Mouse (Mus musculus): ENCODE measurements around the gene Zfp808. TPM values are rescaled to one million over a fixed set of nuclear protein-coding genes. Genes with fewer than 3 reads are reported as not detected.
"Not testable (repeated sequence)": the region's sequence is repeated elsewhere in the genome, so short reads cannot be mapped to it uniquely, and the experiment has no call there.

The Zfp808 gene
- polyA plus RNA-seq (2014; fragmentation: Nextera tagmentation; extraction: Ambion mirVana): 14.3 and 16.1 TPM in 2 replicates

DNA sequence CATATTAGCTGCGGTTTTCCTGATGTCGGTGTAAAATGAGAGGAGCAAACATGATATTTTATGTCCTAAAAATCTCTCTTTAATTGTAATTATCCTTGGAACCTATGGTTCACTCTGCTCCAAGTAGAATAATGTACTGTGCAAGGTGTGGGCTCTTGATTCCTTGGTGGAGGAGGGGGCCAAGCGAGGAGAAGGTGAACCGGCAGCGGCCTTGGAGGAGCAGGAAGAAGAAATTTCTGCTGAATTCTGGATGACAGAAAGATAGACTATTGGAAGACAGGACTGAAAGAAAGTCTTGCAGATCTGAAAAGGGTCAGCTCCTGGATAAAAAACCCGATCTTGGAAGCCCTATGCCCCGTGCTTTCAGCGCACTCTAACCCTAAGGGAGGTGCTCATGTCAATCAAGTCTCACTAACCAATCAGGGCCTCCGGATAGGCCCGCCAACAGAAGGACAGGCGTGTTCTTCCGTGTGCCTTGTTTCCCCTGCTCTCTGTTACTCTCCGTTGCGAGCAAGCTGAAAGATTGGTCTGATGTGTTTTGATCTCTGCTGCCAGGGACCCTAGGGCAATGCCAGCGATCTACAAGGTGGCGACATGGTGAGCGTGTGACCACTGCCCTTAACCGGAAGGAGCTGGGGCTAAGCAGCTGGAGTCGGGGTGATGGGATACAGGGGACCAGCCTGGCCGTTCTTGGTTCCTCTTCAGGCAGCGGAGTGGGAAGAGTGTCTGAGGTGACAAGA lies at the start of gene Zfp808:
TSS of gene Zfp808 (plus strand) at position 455 of the 740 bp plus-strand sequence.
- peak within 1 kb of the TSS; percentile 65 for H3K4me3 ChIP-seq (ENCODE audit: low read depth, low read length)
- H3K4me1 ChIP-seq (replicated peaks; ENCODE audit: control insufficient read depth, insufficient read depth, low read length); H3K9me3 ChIP-seq (ENCODE audit: control insufficient read depth, low read length); H3K27me3 ChIP-seq (replicated peaks; ENCODE audit: control insufficient read depth, insufficient read depth, low read length); H3K27ac ChIP-seq (ENCODE audit: low read depth, low read length); H3K36me3 ChIP-seq (ENCODE audit: control insufficient read depth, insufficient read depth, low read length): not testable (repeated sequence)
- H3K9ac ChIP-seq (ENCODE audit: low read depth, low read length): peak within 1 kb of the TSS; percentile 68
- DNase-seq (ENCODE audit: low spot score) (peak; percentile 58), ATAC-seq (replicated peaks; ENCODE audit: low FRiP score) (peak; percentile 96)
- peak within 1 kb of the TSS; percentile 58 for H3K4me2 ChIP-seq
- 1% methylated on average over 19 of the region's 21 CpGs for WGBS

GRCm38 (mm10) chr13:62098786-62099185 lies 30.9 kb upstream of the Zfp808 start:
- WGBS: 70% methylated on average over 4 of the region's 4 CpGs
- H3K36me3 ChIP-seq (ENCODE audit: control insufficient read depth, insufficient read depth, low read length); H3K4me3 ChIP-seq (ENCODE audit: low read depth, low read length); H3K4me2 ChIP-seq; ATAC-seq (replicated peaks; ENCODE audit: low FRiP score); H3K27me3 ChIP-seq (replicated peaks; ENCODE audit: control insufficient read depth, insufficient read depth, low read length); H3K4me1 ChIP-seq (replicated peaks; ENCODE audit: control insufficient read depth, insufficient read depth, low read length); DNase-seq (ENCODE audit: low spot score); H3K9ac ChIP-seq (ENCODE audit: low read depth, low read length); H3K27ac ChIP-seq (ENCODE audit: low read depth, low read length); H3K9me3 ChIP-seq (ENCODE audit: control insufficient read depth, low read length): not testable (repeated sequence)

DNA sequence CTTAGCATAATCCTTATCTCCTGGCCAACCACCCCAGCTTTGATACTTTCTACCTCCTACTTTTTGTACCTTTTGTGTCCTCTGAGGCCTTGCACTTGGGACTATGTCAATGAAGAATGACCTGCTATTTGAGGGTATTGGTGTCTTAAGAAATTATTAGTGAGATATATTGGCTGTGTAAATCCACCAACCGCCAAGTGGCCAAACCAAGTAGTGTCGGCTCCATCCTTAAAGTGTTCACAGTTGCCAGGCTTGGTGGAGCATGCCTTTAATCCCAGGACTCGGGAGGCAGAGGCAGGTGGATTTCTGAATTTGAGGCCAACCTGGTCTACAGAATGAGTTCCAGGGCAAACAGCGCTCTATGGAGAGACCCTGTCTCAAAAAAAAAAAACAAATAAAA lies 30.2 kb upstream of the Zfp808 start:
- H3K36me3 ChIP-seq (ENCODE audit: control insufficient read depth, insufficient read depth, low read length); H3K4me1 ChIP-seq (replicated peaks; ENCODE audit: control insufficient read depth, insufficient read depth, low read length); H3K9ac ChIP-seq (ENCODE audit: low read depth, low read length); H3K27me3 ChIP-seq (replicated peaks; ENCODE audit: control insufficient read depth, insufficient read depth, low read length); ATAC-seq (replicated peaks; ENCODE audit: low FRiP score); DNase-seq (ENCODE audit: low spot score); H3K4me2 ChIP-seq; H3K9me3 ChIP-seq (ENCODE audit: control insufficient read depth, low read length); H3K4me3 ChIP-seq (ENCODE audit: low read depth, low read length); H3K27ac ChIP-seq (ENCODE audit: low read depth, low read length): not testable (repeated sequence)
- WGBS: 89% methylated on average over 4 of the region's 4 CpGs

GRCm38 (mm10) chr13:62102368-62102767 lies 27.3 kb upstream of the Zfp808 start:
- not testable (repeated sequence) for H3K9ac ChIP-seq (ENCODE audit: low read depth, low read length); ATAC-seq (replicated peaks; ENCODE audit: low FRiP score)

GRCm38 (mm10) chr13:62115861-62116260 lies 13.8 kb upstream of the Zfp808 start:
- not testable (repeated sequence) for DNase-seq (ENCODE audit: low spot score); H3K9ac ChIP-seq (ENCODE audit: low read depth, low read length); H3K27me3 ChIP-seq (replicated peaks; ENCODE audit: control insufficient read depth, insufficient read depth, low read length); H3K9me3 ChIP-seq (ENCODE audit: control insufficient read depth, low read length); H3K4me2 ChIP-seq; H3K36me3 ChIP-seq (ENCODE audit: control insufficient read depth, insufficient read depth, low read length); H3K4me3 ChIP-seq (ENCODE audit: low read depth, low read length); H3K27ac ChIP-seq (ENCODE audit: low read depth, low read length); ATAC-seq (replicated peaks; ENCODE audit: low FRiP score); H3K4me1 ChIP-seq (replicated peaks; ENCODE audit: control insufficient read depth, insufficient read depth, low read length)
- WGBS: 18% methylated on average over 2 of the region's 2 CpGs

More at GRCm38 (mm10) chr13:62102368-62102767, 27.3 kb upstream of the Zfp808 start:
- DNase-seq (ENCODE audit: low spot score); H3K27me3 ChIP-seq (replicated peaks; ENCODE audit: control insufficient read depth, insufficient read depth, low read length); H3K27ac ChIP-seq (ENCODE audit: low read depth, low read length); H3K4me3 ChIP-seq (ENCODE audit: low read depth, low read length); H3K36me3 ChIP-seq (ENCODE audit: control insufficient read depth, insufficient read depth, low read length); H3K9me3 ChIP-seq (ENCODE audit: control insufficient read depth, low read length); H3K4me1 ChIP-seq (replicated peaks; ENCODE audit: control insufficient read depth, insufficient read depth, low read length); H3K4me2 ChIP-seq: not testable (repeated sequence)
- WGBS: 57% methylated on average over 1 of the region's 1 CpGs

DNA sequence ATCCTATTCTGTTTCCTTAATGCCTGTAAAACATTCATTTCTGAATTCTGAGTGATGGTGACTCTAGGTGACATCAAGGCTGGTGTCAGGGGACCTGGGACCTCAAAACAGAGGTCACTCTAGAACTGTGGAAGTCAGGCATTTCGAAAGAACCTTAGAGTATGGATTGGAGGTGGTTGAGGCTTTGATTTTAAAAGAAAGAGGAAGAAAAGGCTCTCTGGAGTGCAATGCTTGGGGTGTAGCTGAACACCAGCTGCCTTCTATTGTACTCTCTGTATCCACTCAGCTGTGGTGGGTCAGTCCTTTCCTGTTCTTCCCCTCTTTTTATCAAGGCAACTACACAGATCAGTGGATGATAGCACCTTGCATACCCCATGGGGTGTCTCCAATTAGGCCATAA lies 8.1 kb upstream of the Zfp808 start:
- not testable (repeated sequence) for H3K9me3 ChIP-seq (ENCODE audit: control insufficient read depth, low read length); H3K9ac ChIP-seq (ENCODE audit: low read depth, low read length); H3K4me1 ChIP-seq (replicated peaks; ENCODE audit: control insufficient read depth, insufficient read depth, low read length); DNase-seq (ENCODE audit: low spot score); ATAC-seq (replicated peaks; ENCODE audit: low FRiP score); H3K27me3 ChIP-seq (replicated peaks; ENCODE audit: control insufficient read depth, insufficient read depth, low read length); H3K4me3 ChIP-seq (ENCODE audit: low read depth, low read length); H3K36me3 ChIP-seq (ENCODE audit: control insufficient read depth, insufficient read depth, low read length); H3K27ac ChIP-seq (ENCODE audit: low read depth, low read length); H3K4me2 ChIP-seq
- WGBS: 72% methylated on average over 1 of the region's 1 CpGs

DNA sequence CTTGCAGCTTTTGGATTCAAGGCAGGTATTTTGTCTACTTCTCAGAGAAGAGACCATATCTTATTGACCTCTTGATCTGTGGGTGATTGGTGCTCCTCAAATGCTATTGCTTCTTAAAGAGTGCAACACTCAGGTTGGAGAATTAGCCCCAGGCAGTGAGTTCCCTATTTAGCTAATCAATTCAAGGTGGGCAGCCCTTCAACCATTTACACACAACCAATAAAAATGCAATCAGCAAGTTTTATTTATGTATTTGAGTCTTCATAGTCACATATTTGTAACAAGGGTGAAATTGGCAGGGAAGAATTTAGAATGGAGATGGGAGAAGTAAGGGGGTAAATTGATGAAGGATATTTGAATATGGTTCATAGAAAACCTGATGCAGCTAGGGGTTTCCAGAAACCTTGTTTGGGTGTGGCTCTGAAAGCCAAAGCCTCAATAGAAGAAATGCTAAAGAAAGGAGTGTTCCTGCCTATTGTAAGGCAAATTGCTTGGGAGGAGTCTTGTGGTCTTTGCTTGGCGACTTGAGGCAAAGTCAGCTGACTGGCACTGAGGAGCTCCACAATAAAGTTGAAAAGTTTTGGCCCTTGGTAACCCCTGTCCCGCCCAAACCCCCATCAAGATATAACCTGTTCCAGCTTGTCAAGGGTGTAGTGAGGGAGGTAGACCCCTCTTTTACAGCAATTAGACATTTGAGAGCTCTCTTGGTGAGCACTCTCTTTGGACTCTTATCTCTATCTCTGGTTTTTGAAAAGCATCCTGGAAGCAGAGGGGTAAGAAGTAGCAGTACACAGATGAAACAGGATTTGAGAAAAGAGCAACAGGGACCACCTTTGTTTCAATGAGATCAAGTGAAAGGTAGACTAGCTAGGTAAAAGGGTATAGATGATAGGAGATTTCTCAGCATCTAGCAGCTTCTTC lies 52.4 kb downstream of the Zfp808 start:
- not testable (repeated sequence) for H3K4me3 ChIP-seq (ENCODE audit: low read depth, low read length); H3K27me3 ChIP-seq (replicated peaks; ENCODE audit: control insufficient read depth, insufficient read depth, low read length); H3K4me1 ChIP-seq (replicated peaks; ENCODE audit: control insufficient read depth, insufficient read depth, low read length); H3K4me2 ChIP-seq; H3K9me3 ChIP-seq (ENCODE audit: control insufficient read depth, low read length); H3K27ac ChIP-seq (ENCODE audit: low read depth, low read length); ATAC-seq (replicated peaks; ENCODE audit: low FRiP score); H3K9ac ChIP-seq (ENCODE audit: low read depth, low read length); H3K36me3 ChIP-seq (ENCODE audit: control insufficient read depth, insufficient read depth, low read length); DNase-seq (ENCODE audit: low spot score)
- 49% methylated on average over 2 of the region's 2 CpGs for WGBS

GRCm38 (mm10) chr13:62245264-62245663 lies 115.6 kb downstream of the Zfp808 start:
- no peak overlapping the region for H3K27ac ChIP-seq (ENCODE audit: low read depth, low read length)
- H3K9ac ChIP-seq (ENCODE audit: low read depth, low read length): no peak overlapping the region
- H3K4me2 ChIP-seq: no peak overlapping the region
- 37% methylated on average over 3 of the region's 3 CpGs for WGBS
- no peaks in the 10 kb centered on the region for H3K9me3 ChIP-seq (ENCODE audit: control insufficient read depth, low read length)
- H3K4me1 ChIP-seq (replicated peaks; ENCODE audit: control insufficient read depth, insufficient read depth, low read length): no peaks in the 10 kb centered on the region
- DNase-seq (ENCODE audit: low spot score) (no peak), ATAC-seq (replicated peaks; ENCODE audit: low FRiP score) (no peak)
- H3K27me3 ChIP-seq (replicated peaks; ENCODE audit: control insufficient read depth, insufficient read depth, low read length): no peaks in the 10 kb centered on the region
- no peaks in the 10 kb centered on the region for H3K36me3 ChIP-seq (ENCODE audit: control insufficient read depth, insufficient read depth, low read length)
- no peak overlapping the region for H3K4me3 ChIP-seq (ENCODE audit: low read depth, low read length)

Data from liver, embryonic 11.5 days (tissue).